Mouse (Mus musculus): Measurements from ENCODE around the gene 4933402J07Rik.

DNA sequence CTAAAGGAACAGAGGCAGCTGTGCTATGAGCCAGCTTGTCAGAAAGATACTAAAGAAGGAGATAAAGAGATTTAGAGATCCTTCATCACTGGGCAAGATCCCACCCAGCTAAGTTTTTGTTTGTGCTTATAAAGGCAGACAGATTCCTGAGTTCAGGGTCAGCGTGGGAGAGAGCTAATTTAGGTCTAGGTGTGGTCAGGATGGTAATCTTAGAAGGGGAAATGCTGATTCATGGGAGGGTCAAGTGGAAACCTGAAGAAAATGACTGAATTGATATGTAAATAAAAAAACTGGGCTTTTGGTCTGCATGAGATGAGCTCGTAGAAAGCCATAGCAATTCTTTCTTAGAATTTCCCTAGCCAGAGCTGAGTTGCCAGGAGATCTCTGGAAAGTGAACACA lies 2.9 kb upstream of the 4933402J07Rik start:
- TF ChIP-seq CTCF (IDR thresholded peaks at IDR 0.05; ENCODE audit: control insufficient read depth, insufficient read depth, insufficient replicate concordance, low read depth, low read length) (no peak), POLR2A (IDR thresholded peaks at IDR 0.05; ENCODE audit: control insufficient read depth, low read depth, low read length) (no peak)

Measured in testis, adult 2 months (tissue).